Mouse (Mus musculus): ENCODE measurements around the gene Mob3a. TPM values are rescaled to one million over a fixed set of nuclear protein-coding genes. Genes with fewer than 3 reads are reported as not detected.

The Mob3a gene
- polyA plus RNA-seq, 1 experiment, result 34.2 TPM

GRCm38 (mm10) chr10:80674851-80675404 is 26.8 kb downstream of the Mob3a start:
- H3K27me3 ChIP-seq (ENCODE audit: control insufficient read depth, insufficient read depth, insufficient read length), result no peaks in the 10 kb centered on the region
- peak overlapping the region; percentile 94 for H3ac ChIP-seq (ENCODE audit: control insufficient read depth, insufficient read length, low read depth)
- H3K36me3 ChIP-seq (ENCODE audit: control insufficient read depth, insufficient read depth), result peaks cover 15% of the 10 kb centered on the region
- peaks cover 30% of the 10 kb centered on the region for H3K79me3 ChIP-seq (ENCODE audit: low read depth)
- H3K4me3 ChIP-seq (ENCODE audit: insufficient read depth, poor library complexity, severe bottlenecking), result peak overlapping the region; percentile 66
- peaks cover 51% of the 10 kb centered on the region for H3K79me2 ChIP-seq (ENCODE audit: control insufficient read depth, insufficient read depth)
- no peak for TF ChIP-seq MAX (IDR thresholded peaks at IDR 0.05)
- no peak for TF ChIP-seq MYOG (IDR thresholded peaks at IDR 0.05; ENCODE audit: control insufficient read depth, extremely low read depth, insufficient read length)
- no peak for TF ChIP-seq FOSL1 (IDR thresholded peaks at IDR 0.05; ENCODE audit: insufficient read depth, low read length, poor library complexity, severe bottlenecking)
- no peak for TF ChIP-seq CEBPB (IDR thresholded peaks at IDR 0.05; ENCODE audit: low read depth)
- TF ChIP-seq MYOD1 (IDR thresholded peaks at IDR 0.05; ENCODE audit: control insufficient read depth, insufficient read length, low read depth), result no peak
- TF ChIP-seq USF1 (IDR thresholded peaks at IDR 0.05; ENCODE audit: low read depth), result no peak
- no peak for TF ChIP-seq CTCF (IDR thresholded peaks at IDR 0.05; ENCODE audit: control insufficient read depth, insufficient read depth, insufficient read length)

GRCm38 (mm10) chr10:80674161-80674711 is 27.5 kb downstream of the Mob3a start:
- Histone ChIP-seq H3K27me3 (ENCODE audit: control insufficient read depth, insufficient read depth, insufficient read length) (no peaks in the 10 kb centered on the region), H3K79me2 (ENCODE audit: control insufficient read depth, insufficient read depth) (peaks cover 51% of the 10 kb centered on the region), H3K79me3 (ENCODE audit: low read depth) (peaks cover 30% of the 10 kb centered on the region), H3K4me3 (ENCODE audit: insufficient read depth, poor library complexity, severe bottlenecking) (peak overlapping the region; percentile 66), H3ac (ENCODE audit: control insufficient read depth, insufficient read length, low read depth) (peak overlapping the region; percentile 8), H3K36me3 (ENCODE audit: control insufficient read depth, insufficient read depth) (peaks cover 22% of the 10 kb centered on the region)
- peak; percentile 27 for TF ChIP-seq CTCF (IDR thresholded peaks at IDR 0.05; ENCODE audit: control insufficient read depth, insufficient read depth, insufficient read length)
- TF ChIP-seq CEBPB (IDR thresholded peaks at IDR 0.05; ENCODE audit: low read depth), result no peak
- no peak for TF ChIP-seq USF1 (IDR thresholded peaks at IDR 0.05; ENCODE audit: low read depth)
- TF ChIP-seq MAX (IDR thresholded peaks at IDR 0.05), result no peak
- no peak for TF ChIP-seq MYOG (IDR thresholded peaks at IDR 0.05; ENCODE audit: control insufficient read depth, extremely low read depth, insufficient read length)

GRCm38 (mm10) chr10:80673690-80674089 is 28.1 kb downstream of the Mob3a start:
- Histone ChIP-seq H3K4me3 (ENCODE audit: insufficient read depth, poor library complexity, severe bottlenecking) (no peak overlapping the region), H3K27me3 (ENCODE audit: control insufficient read depth, insufficient read depth, insufficient read length) (no peaks in the 10 kb centered on the region), H3K36me3 (ENCODE audit: control insufficient read depth, insufficient read depth) (peaks cover 27% of the 10 kb centered on the region), H3K79me2 (ENCODE audit: control insufficient read depth, insufficient read depth) (peaks cover 51% of the 10 kb centered on the region), H3ac (ENCODE audit: control insufficient read depth, insufficient read length, low read depth) (peak overlapping the region; percentile 8), H3K79me3 (ENCODE audit: low read depth) (peaks cover 30% of the 10 kb centered on the region)
- TF ChIP-seq MYOG (IDR thresholded peaks at IDR 0.05; ENCODE audit: control insufficient read depth, extremely low read depth, insufficient read length) (no peak), FOSL1 (IDR thresholded peaks at IDR 0.05; ENCODE audit: insufficient read depth, low read length, poor library complexity, severe bottlenecking) (no peak)

- H3K36me3 ChIP-seq (ENCODE audit: control insufficient read depth, insufficient read depth), result peaks cover 43% of the 10 kb centered on the region
- H3K27me3 ChIP-seq (ENCODE audit: control insufficient read depth, insufficient read depth, insufficient read length), result no peaks in the 10 kb centered on the region
- TF ChIP-seq CEBPB (IDR thresholded peaks at IDR 0.05; ENCODE audit: low read depth), result no peak
- TF ChIP-seq MAX (IDR thresholded peaks at IDR 0.05), result no peak
- no peak for TF ChIP-seq CTCF (IDR thresholded peaks at IDR 0.05; ENCODE audit: control insufficient read depth, insufficient read depth, insufficient read length)
- no peak for TF ChIP-seq MYOG (IDR thresholded peaks at IDR 0.05; ENCODE audit: control insufficient read depth, extremely low read depth, insufficient read length)
- TF ChIP-seq MYOD1 (IDR thresholded peaks at IDR 0.05; ENCODE audit: control insufficient read depth, insufficient read length, low read depth), result no peak
- no peak for TF ChIP-seq USF1 (IDR thresholded peaks at IDR 0.05; ENCODE audit: low read depth)
- TF ChIP-seq FOSL1 (IDR thresholded peaks at IDR 0.05; ENCODE audit: insufficient read depth, low read length, poor library complexity, severe bottlenecking), result no peak
- H3K79me3 ChIP-seq (ENCODE audit: low read depth), result peaks cover 30% of the 10 kb centered on the region
- peaks cover 51% of the 10 kb centered on the region for H3K79me2 ChIP-seq (ENCODE audit: control insufficient read depth, insufficient read depth)
- H3K4me3 ChIP-seq (ENCODE audit: insufficient read depth, poor library complexity, severe bottlenecking), result no peak overlapping the region
- no peak overlapping the region for H3ac ChIP-seq (ENCODE audit: control insufficient read depth, insufficient read length, low read depth)
Measured at GRCm38 (mm10) chr10:80671936-80672690, 29.7 kb downstream of the Mob3a start.

GRCm38 (mm10) chr10:80671251-80671650 is 30.5 kb downstream of the Mob3a start:
- H3ac ChIP-seq (ENCODE audit: control insufficient read depth, insufficient read length, low read depth), result no peak overlapping the region
- TF ChIP-seq CTCF (IDR thresholded peaks at IDR 0.05; ENCODE audit: control insufficient read depth, insufficient read depth, insufficient read length) (no peak), MYOG (IDR thresholded peaks at IDR 0.05; ENCODE audit: control insufficient read depth, extremely low read depth, insufficient read length) (no peak), USF1 (IDR thresholded peaks at IDR 0.05; ENCODE audit: low read depth) (no peak), CEBPB (IDR thresholded peaks at IDR 0.05; ENCODE audit: low read depth) (no peak)
- peaks cover 51% of the 10 kb centered on the region for H3K79me2 ChIP-seq (ENCODE audit: control insufficient read depth, insufficient read depth)
- H3K27me3 ChIP-seq (ENCODE audit: control insufficient read depth, insufficient read depth, insufficient read length), result no peaks in the 10 kb centered on the region
- peaks cover 51% of the 10 kb centered on the region for H3K36me3 ChIP-seq (ENCODE audit: control insufficient read depth, insufficient read depth)
- peaks cover 30% of the 10 kb centered on the region for H3K79me3 ChIP-seq (ENCODE audit: low read depth)
- no peak overlapping the region for H3K4me3 ChIP-seq (ENCODE audit: insufficient read depth, poor library complexity, severe bottlenecking)

Data from C2C12 (cell line).